Mouse (Mus musculus): ENCODE results near the gene Fntb. TPM values are rescaled to one million over a fixed set of nuclear protein-coding genes. Genes with fewer than 3 reads are reported as not detected.

Fntb gene
- total and polyA plus RNA-seq, 3 experiments: 11.7 to 28.5 TPM; not detected in 1

DNA sequence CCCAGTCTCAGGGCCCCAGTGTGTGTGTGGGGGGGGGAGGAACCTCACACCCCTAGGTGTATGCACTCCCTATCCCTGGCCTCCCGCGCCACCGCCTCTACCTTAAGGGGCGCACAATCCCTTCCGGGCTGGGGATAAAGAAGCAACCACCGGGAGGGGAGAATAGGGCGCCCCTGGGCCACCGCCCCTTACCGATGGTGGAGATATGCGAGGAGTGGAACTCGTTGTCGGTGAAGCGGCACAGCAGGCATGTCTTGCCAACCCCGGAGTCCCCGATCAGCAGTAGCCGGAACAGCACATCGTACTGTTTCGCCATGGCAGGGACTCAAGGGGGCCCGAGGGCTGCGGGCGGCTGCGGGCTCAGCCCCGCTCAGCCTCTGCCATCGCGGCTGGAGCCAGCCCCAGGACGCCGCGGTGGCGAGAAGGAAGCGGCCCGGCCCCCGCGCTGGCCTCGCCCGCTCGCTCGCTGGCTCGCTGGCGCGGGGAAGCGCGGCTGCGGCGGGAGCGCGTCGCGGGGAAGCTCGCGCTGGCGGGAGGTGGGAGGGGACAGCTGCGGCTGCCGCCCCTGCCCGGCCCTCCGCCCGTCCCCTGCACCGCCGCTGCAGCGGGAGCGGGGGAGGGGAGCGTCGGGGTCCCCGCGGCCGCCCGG is 56.7 kb downstream of the Fntb start:
- Histone ChIP-seq H3K27me3 (ENCODE audit: control insufficient read depth in 1 of 2, insufficient read depth in 2 of 2, low read length in 2 of 2) (peaks cover 1 to 2% of the 10 kb centered on the region in 2 experiments; a peak in 1 of 4 replicates), H3K9ac (ENCODE audit: control insufficient read depth, low read depth, low read length, poor library complexity, severe bottlenecking) (peak overlapping the region; percentile 61), H3K4me1 (ENCODE audit: control insufficient read depth in 1 of 2, insufficient read depth in 2 of 2, low read length in 2 of 2) (peaks cover 0 to 17% of the 10 kb centered on the region in 2 experiments), H3K79me2 (ENCODE audit: control insufficient read depth, insufficient read depth, low read length, poor library complexity) (no peaks in the 10 kb centered on the region; the same call in 1 of the 2 replicates), H3K4me3 (ENCODE audit: control insufficient read depth in 1 of 2, insufficient read depth in 1 of 2, low read depth in 2 of 2, low read length in 2 of 2) (peak overlapping the region; percentile 59 to 78), H3K36me3 (ENCODE audit: control insufficient read depth in 1 of 2, insufficient read depth in 2 of 2, low read length in 2 of 2) (0 out of 4 replicates have a peak, but pooled peaks cover 0 to 4% of the 10 kb centered on the region in 2 experiments), H3K27ac (ENCODE audit: control insufficient read depth, low read depth, low read length) (no peak overlapping the region), H3K9me3 (replicated peaks; ENCODE audit: insufficient read depth, low read length) (no peaks in the 10 kb centered on the region)
- TF ChIP-seq ZC3H11A (IDR thresholded peaks at IDR 0.05; ENCODE audit: low read depth, low read length) (no peak), MYC (IDR thresholded peaks at IDR 0.05; ENCODE audit: low read depth, low read length) (no peak), CTCF (IDR thresholded peaks at IDR 0.05 in 2 of 3, conservative IDR thresholded peaks at IDR 0.05 in 1 of 3; ENCODE audit: control insufficient read depth in 1 of 3, insufficient read depth in 1 of 3, low read depth in 2 of 3, low read length in 3 of 3, poor library complexity in 1 of 3, severe bottlenecking in 1 of 3) (no peak), ELF1 (IDR thresholded peaks at IDR 0.05; ENCODE audit: low read depth, low read length) (no peak), CHD1 (IDR thresholded peaks at IDR 0.05; ENCODE audit: low read depth, low read length) (no peak), MXI1 (IDR thresholded peaks at IDR 0.05; ENCODE audit: low read depth, low read length) (no peak), TBP (IDR thresholded peaks at IDR 0.05; ENCODE audit: low read depth, low read length) (no peak), ZNF384 (IDR thresholded peaks at IDR 0.05; ENCODE audit: low read depth, low read length) (no peak), KAT2A (conservative IDR thresholded peaks at IDR 0.05; ENCODE audit: low read depth, low read length) (no peak), CHD2 (IDR thresholded peaks at IDR 0.05; ENCODE audit: low read length) (no peak), TCF12 (IDR thresholded peaks at IDR 0.05; ENCODE audit: low read depth, low read length) (no peak), EP300 (IDR thresholded peaks at IDR 0.05; ENCODE audit: low read depth in 1 of 2, low read length in 2 of 2) (no peak), ETS1 (IDR thresholded peaks at IDR 0.05; ENCODE audit: low read depth, low read length) (no peak)
- peak; percentile 45 for DNase-seq (ENCODE audit: low read depth, low spot score)

DNA sequence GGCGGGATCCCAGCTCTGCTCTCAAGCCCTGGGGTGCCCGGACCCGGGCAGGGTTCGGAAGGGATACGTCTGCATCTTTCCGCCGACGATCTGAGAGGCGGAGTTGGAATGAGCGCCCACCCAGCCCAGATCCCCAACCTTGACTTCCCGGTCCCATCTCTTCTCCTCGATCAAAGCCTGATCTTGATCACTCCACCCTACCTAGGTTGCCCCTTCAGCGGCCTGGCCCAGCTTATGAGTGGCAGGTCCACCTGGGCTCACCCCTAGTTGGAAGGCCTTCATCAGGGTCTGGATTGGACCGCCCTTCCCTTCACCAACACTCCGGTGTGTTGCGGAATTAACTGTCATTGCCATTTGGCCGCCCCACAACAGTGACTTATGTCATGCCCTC is 57.3 kb downstream of the Fntb start, which contains the start of gene Rab15:
Gene Rab15 (minus strand): TSS at position 258 of the 391 bp plus-strand sequence.
- H3K27me3 ChIP-seq (ENCODE audit: control insufficient read depth in 1 of 2, insufficient read depth in 2 of 2, low read length in 2 of 2): peaks cover 1 to 5% of the 10 kb centered on the region in 2 experiments; a peak in 2 of 4 replicates
- DNase-seq (ENCODE audit: low read depth, low spot score): peak; percentile 16
- H3K36me3 ChIP-seq (ENCODE audit: control insufficient read depth in 1 of 2, insufficient read depth in 2 of 2, low read length in 2 of 2): 0 out of 4 replicates have a peak, but pooled peaks cover 0 to 4% of the 10 kb centered on the region in 2 experiments
- H3K79me2 ChIP-seq (ENCODE audit: control insufficient read depth, insufficient read depth, low read length, poor library complexity): no peaks in the 10 kb centered on the region; the same call in 1 of the 2 replicates
- H3K9ac ChIP-seq (ENCODE audit: control insufficient read depth, low read depth, low read length, poor library complexity, severe bottlenecking): peak within 1 kb of the TSS; percentile 61
- H3K27ac ChIP-seq (ENCODE audit: control insufficient read depth, low read depth, low read length): no peak within 1 kb of the TSS
- no peak for TF ChIP-seq ZC3H11A (IDR thresholded peaks at IDR 0.05; ENCODE audit: low read depth, low read length)
- TF ChIP-seq CTCF (IDR thresholded peaks at IDR 0.05 in 2 of 3, conservative IDR thresholded peaks at IDR 0.05 in 1 of 3; ENCODE audit: control insufficient read depth in 1 of 3, insufficient read depth in 1 of 3, low read depth in 2 of 3, low read length in 3 of 3, poor library complexity in 1 of 3, severe bottlenecking in 1 of 3): no peak
- peaks cover 0 to 17% of the 10 kb centered on the region in 2 experiments for H3K4me1 ChIP-seq (ENCODE audit: control insufficient read depth in 1 of 2, insufficient read depth in 2 of 2, low read length in 2 of 2)
- peak within 1 kb of the TSS; percentile 59 to 78 for H3K4me3 ChIP-seq (ENCODE audit: control insufficient read depth in 1 of 2, insufficient read depth in 1 of 2, low read depth in 2 of 2, low read length in 2 of 2)
- H3K9me3 ChIP-seq (replicated peaks; ENCODE audit: insufficient read depth, low read length): no peaks in the 10 kb centered on the region
